Mouse (Mus musculus) small intestine, adult 2 months (tissue): ENCODE measurements around the gene Sptlc2. TPM values are rescaled to one million over a fixed set of nuclear protein-coding genes. Genes with fewer than 3 reads are reported as not detected.
"Not testable (repeated sequence)": the region's sequence is repeated elsewhere in the genome, so short reads cannot be mapped to it uniquely, and the experiment has no call there.

Experiments used
- H3K27ac ChIP-seq: fragments of 200-500 bp; 2 replicates; pipeline ENCODE4 v1.5.1; 2012; ENCODE audit warnings: low read depth, low read length, control low read depth, inconsistent platforms; ENCODE audit not compliant: insufficient read depth
- H3K27me3 ChIP-seq: fragments of 200-500 bp; 2 replicates; pipeline ENCODE4 v1.6.1; 2012; ENCODE audit warnings: mild to moderate bottlenecking, moderate library complexity, low read length, inconsistent platforms; ENCODE audit not compliant: control insufficient read depth, insufficient read depth
- H3K36me3 ChIP-seq: fragments of 200-500 bp; 2 replicates; pipeline ENCODE4 v1.6.1; 2012; ENCODE audit warnings: mild to moderate bottlenecking, low read length, control low read depth, inconsistent platforms; ENCODE audit not compliant: control insufficient read depth, insufficient read depth
- H3K4me1 ChIP-seq: fragments of 200-500 bp; 2 replicates; pipeline ENCODE4 v1.6.1; 2012; ENCODE audit warnings: low read length, inconsistent platforms, mixed read lengths; ENCODE audit not compliant: control insufficient read depth, insufficient read depth, insufficient read length
- H3K4me3 ChIP-seq: fragments of 200-500 bp; 2 replicates; pipeline ENCODE4 v1.5.1; 2012; ENCODE audit warnings: low read depth, mild to moderate bottlenecking, control low read depth, inconsistent platforms, low read length, moderate library complexity
- CTCF ChIP-seq: fragments of 200-500 bp; IDR thresholded peaks from 2 replicates; pipeline ENCODE4 v1.5.1; 2012; ENCODE audit warnings: low read depth, mild to moderate bottlenecking, control low read depth, inconsistent platforms, low read length, moderate library complexity, mixed read lengths; ENCODE audit not compliant: insufficient replicate concordance, insufficient read length; ENCODE audit errors: extremely low read depth
- POLR2A ChIP-seq: fragments of 200-500 bp; IDR thresholded peaks from 2 replicates; pipeline ENCODE4 v1.6.1; 2012; ENCODE audit warnings: low read depth, mild to moderate bottlenecking, control low read depth, inconsistent platforms, low read length, moderate library complexity
- WGBS: fragments of 180-500 bp; shearing (Covaris S2); methylation state at CpG from one replicate; pipeline ENCODE4 v1.1.7; 2018; 5-methylcytosine and 5-hydroxymethylcytosine counted together
- polyA plus RNA-seq: library from polyadenylated mRNA; depleted of rRNA; stranded (reverse); fragments of >200 nt; gene quantifications from 2 replicates; pipeline ENCODE4 v1.2.3, GENCODE M21; 2012

The Sptlc2 gene
- polyA plus RNA-seq, 1 experiment: 13.5 TPM

DNA sequence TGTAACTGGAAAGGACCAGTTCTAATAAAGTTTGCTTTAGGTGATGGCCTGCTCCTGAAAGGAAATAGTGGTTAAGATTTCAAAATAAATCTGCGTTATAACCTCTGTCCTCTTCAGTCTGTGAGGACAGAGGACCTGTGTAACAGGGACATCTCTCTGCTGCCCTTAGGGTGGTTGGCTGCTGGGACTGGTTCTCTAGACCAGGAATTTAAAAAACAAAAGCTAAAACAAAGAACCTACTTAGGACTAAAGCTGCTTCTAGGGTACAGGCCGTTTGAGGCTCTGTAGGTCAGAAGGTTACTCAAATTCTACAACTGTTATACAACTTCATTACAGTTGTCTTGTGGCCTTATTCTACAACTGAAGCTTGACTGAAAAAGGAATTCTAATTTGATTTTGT, 75.1 kb downstream of the Sptlc2 start:
- Histone ChIP-seq H3K4me1 (no peaks in the 10 kb centered on the region), H3K27ac (no peak overlapping the region), H3K36me3 (peaks cover 59% of the 10 kb centered on the region), H3K4me3 (no peak overlapping the region), H3K27me3 (no peaks in the 10 kb centered on the region)
- 83% methylated on average over 2 of the region's 2 CpGs for WGBS
- no peak for TF ChIP-seq POLR2A
- no peak for TF ChIP-seq CTCF

- H3K4me1 ChIP-seq, H3K27me3 ChIP-seq, H3K27ac ChIP-seq, H3K4me3 ChIP-seq: not testable (repeated sequence)
- 84% methylated on average over 4 of the region's 4 CpGs for WGBS
- peaks cover 28% of the 10 kb centered on the region for H3K36me3 ChIP-seq
These were observed 81.6 kb downstream of the Sptlc2 start for GRCm38 (mm10) chr12:87306584-87306844.

- H3K36me3 ChIP-seq: peaks cover 25% of the 10 kb centered on the region
- WGBS: 44% methylated on average over 13 of the region's 13 CpGs
- no peaks in the 10 kb centered on the region for H3K27me3 ChIP-seq
- no peak overlapping the region for H3K4me3 ChIP-seq
- no peak for TF ChIP-seq POLR2A
- no peak for TF ChIP-seq CTCF
- H3K27ac ChIP-seq: no peak overlapping the region
- H3K4me1 ChIP-seq: no peaks in the 10 kb centered on the region
These were observed 82.2 kb downstream of the Sptlc2 start for GRCm38 (mm10) chr12:87305767-87306583.

DNA sequence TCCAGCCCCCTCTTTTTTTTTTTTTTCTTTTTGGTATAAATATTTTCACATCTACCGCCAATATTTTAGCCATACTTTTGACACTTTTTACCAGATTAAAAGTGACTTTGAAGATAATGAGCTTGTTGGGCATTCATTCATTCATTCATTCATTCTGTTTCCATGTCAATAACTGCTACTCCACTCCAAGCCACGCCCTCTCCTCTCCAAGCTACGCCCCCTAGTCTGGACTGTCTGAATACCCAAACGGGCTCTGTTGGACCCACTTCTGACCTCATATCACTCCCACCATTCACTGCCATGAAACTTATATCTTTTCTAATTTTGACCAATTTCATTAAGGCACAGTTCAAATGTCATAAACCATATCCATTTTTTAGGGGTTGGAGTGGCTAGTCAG, 87.0 kb downstream of the Sptlc2 start:
- H3K4me1 ChIP-seq: peaks cover 10% of the 10 kb centered on the region; the same call in 1 of the 2 replicates
- H3K4me3 ChIP-seq: no peak overlapping the region
- H3K36me3 ChIP-seq: no peaks in the 10 kb centered on the region
- H3K27ac ChIP-seq: no peak overlapping the region
- no peak for TF ChIP-seq POLR2A
- no peak for TF ChIP-seq CTCF
- peaks cover 14% of the 10 kb centered on the region; the same call in 1 of the 2 replicates for H3K27me3 ChIP-seq
- WGBS: 57% methylated on average over 4 of the region's 4 CpGs

GRCm38 (mm10) chr12:87300441-87300690, 87.8 kb downstream of the Sptlc2 start:
- no peaks in the 10 kb centered on the region for H3K36me3 ChIP-seq
- H3K27ac ChIP-seq: no peak overlapping the region
- peak overlapping the region; percentile 72 for H3K4me3 ChIP-seq
- peaks cover 10% of the 10 kb centered on the region; the same call in 1 of the 2 replicates for H3K4me1 ChIP-seq
- TF ChIP-seq POLR2A: no peak
- TF ChIP-seq CTCF: no peak
- H3K27me3 ChIP-seq: peaks cover 14% of the 10 kb centered on the region; the same call in 1 of the 2 replicates
- WGBS: 3% methylated on average over 9 of the region's 9 CpGs

DNA sequence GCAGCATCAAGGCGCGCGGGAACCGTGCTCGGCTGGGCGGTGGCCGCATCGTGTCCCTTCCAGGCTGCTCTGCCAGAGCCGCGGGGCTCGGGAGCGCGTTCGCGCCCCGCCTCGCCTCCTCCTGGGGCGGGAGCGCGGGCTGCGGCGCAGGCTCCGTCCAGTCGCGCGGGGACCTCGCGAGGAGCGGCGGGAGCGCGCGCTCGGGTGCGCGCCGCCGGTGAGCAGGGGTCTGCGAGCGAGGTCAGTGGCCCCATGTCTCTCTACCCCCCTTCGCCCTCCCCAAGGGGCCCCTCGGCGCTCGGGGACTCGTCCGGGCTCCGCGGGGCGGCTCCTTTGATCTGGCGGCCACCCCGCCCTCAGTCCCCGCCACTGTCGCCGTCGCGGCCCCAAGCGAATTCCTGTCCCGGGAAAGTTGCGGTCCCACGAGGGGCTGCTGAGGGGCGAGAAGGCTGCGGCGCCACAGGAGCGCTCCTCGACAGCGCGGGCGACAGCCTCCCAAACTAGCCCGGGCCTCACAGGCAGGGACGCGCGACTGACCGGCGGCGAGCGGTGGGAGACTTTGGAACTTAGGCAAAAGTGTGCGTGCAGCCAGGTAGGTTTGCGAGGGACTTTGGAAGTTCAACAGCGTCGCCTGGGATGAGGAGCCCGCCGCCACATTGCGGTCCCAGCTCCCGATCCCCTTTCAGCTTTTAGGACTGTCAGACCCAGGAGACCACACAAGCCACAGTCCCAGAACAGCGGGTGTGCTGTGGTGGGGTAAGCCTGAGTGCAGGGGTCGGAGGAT, 88.3 kb downstream of the Sptlc2 start, which contains the start of gene Ism2:
Ism2 (minus strand) TSS at position 49 of the 784 bp plus-strand sequence.
- H3K27ac ChIP-seq: no peak within 1 kb of the TSS
- under 1% methylated on average over 86 of the region's 86 CpGs for WGBS
- no peaks in the 10 kb centered on the region for H3K36me3 ChIP-seq
- TF ChIP-seq CTCF (no peak), POLR2A (no peak; the same call in 1 of the 2 replicates)
- peak within 1 kb of the TSS; percentile 72 for H3K4me3 ChIP-seq
- peaks cover 10% of the 10 kb centered on the region; the same call in 1 of the 2 replicates for H3K4me1 ChIP-seq
- peaks cover 14% of the 10 kb centered on the region; the same call in 1 of the 2 replicates for H3K27me3 ChIP-seq

DNA sequence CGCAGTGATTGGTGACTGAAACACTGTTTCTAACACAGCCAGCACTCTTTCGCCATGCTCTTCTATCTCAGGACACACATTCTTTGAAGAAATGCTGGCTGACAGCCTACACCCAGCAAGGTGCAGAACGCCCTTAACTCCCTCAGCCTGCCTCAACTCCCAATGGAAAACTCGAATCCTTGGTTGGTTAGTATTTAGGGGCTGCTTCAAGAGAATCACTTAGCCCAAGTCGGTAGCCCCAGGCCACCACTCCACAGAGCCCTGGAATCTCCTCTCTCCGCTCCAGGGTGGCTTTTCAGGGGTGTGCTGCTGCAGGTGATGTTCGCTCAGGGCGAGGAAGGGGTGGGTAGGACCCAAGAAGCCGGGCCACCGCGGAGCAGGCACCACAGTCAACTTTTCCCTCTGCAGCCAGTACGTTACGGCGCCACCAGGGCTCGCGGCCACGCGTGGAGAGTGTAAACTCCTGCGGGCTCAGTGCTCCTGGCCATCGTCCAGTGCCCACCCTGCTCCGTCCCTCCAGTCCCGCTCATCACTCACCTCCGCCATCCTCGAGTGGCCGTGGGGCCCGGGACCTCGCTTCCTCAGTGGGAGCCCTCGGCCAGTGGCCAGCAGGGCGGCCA, 89.0 kb downstream of the Sptlc2 start:
- no peaks in the 10 kb centered on the region for H3K36me3 ChIP-seq
- 13% methylated on average over 29 of the region's 29 CpGs for WGBS
- peaks cover 10% of the 10 kb centered on the region; the same call in 1 of the 2 replicates for H3K4me1 ChIP-seq
- TF ChIP-seq CTCF: no peak
- no peak for TF ChIP-seq POLR2A
- H3K27ac ChIP-seq: no peak overlapping the region
- H3K27me3 ChIP-seq: peaks cover 14% of the 10 kb centered on the region; the same call in 1 of the 2 replicates
- peak overlapping the region; percentile 72 for H3K4me3 ChIP-seq
